Mouse (Mus musculus) ES-E14 (cell line): ENCODE data around the gene Grap2.

Source experiments
- CHD2 ChIP-seq: IDR thresholded peaks from 2 replicates; pipeline ENCODE4 v1.6.1; 2014; ENCODE audit warnings: mild to moderate bottlenecking, low read depth, low read length, inconsistent platforms
- MAFK ChIP-seq: IDR thresholded peaks from 2 replicates; pipeline ENCODE4 v1.6.1; 2014; ENCODE audit warnings: mild to moderate bottlenecking, low read depth, low read length, inconsistent platforms; ENCODE audit not compliant: insufficient read depth

DNA sequence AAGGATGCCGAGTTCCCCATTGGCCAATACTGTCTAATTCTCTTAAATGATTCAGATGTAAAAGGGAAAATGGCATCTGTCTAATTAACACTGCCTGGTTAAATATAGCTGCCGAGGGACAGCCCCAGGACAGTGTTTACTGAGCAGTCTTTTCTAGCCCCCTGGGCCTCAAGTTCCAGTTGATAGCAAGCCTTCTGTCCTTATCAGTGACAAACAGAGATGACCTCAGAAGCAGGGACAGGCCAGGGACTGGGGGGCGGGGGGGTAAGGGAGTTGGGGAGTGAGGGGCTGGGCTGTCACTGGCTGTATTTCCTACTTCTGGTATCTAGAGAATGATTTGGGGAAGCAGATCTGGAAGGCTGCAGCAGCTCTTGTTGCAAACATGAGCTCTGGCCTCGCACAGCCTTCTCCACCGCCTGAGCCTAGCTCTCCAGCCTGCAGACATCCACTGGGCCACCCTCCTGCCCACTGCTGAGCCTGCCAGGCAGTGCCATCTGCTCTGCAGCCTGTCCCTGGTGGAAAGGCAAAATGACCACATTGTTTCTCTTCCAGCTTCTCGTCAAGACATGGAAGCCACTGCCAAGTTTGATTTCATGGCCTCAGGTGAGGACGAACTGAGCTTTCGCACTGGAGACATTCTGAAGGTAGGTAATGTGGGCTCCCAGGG lies 50.9 kb downstream of the Grap2 start:
- TF ChIP-seq CHD2 (no peak), MAFK (no peak)
